In genomic region chr4:69761841-69762240, GRCm38 (mm10) we compare ENCODE assay signal across 20 mouse cellular contexts.
DNase-seq lines count a peak whose midpoint lies in the region; ATAC-seq lines count a peak whose summit lies in the region.
"Had no signal": no experiment of that assay in that cellular context is flagged by ENCODE, and none has a peak within 500 bp of the region (broad histone marks: within the 10 kb centered on the region; RNA-seq: fewer than 3 reads in every experiment).

No protein-coding gene starts in this region.

- ATAC-seq in midbrain, embryonic 14.5 days (ENCODE audit: low FRiP score, low TSS enrichment), result no peak
- no peak for ATAC-seq in heart, embryonic 12.5 days (ENCODE audit: insufficient number of reproducible peaks, low FRiP score)
- ATAC-seq: forebrain, embryonic 15.5 days; hindbrain, embryonic 16.5 days had no signal

- no peaks in the 10 kb centered on the region for H3K36me3 ChIP-seq in midbrain, embryonic 14.5 days (ENCODE audit: control insufficient read depth, insufficient read depth, low read length)
- H3K36me3 ChIP-seq in heart, embryonic 12.5 days, result no peaks in the 10 kb centered on the region
- H3K36me3 ChIP-seq: embryonic facial prominence, embryonic 12.5 days; forebrain, embryonic 15.5 days; hindbrain, embryonic 12.5 days had no signal

- no peak overlapping the region for H3K4me2 ChIP-seq in midbrain, embryonic 14.5 days (ENCODE audit: low read length)
- H3K4me2 ChIP-seq in heart, embryonic 12.5 days, result no peak overlapping the region
- H3K4me2 ChIP-seq: embryonic facial prominence, embryonic 12.5 days; forebrain, embryonic 15.5 days; hindbrain, embryonic 12.5 days had no signal

- intact Hi-C loops in left cerebral cortex, postnatal 36 days (cut with DNase I), result loop anchor here (5.0 kb wide), 1 partner anchor 805 kb away; no protein-coding TSS in a partner anchor

- H3K4me1 ChIP-seq in midbrain, embryonic 14.5 days (ENCODE audit: control insufficient read depth, insufficient read depth, low read length), result no peaks in the 10 kb centered on the region
- H3K4me1 ChIP-seq in heart, embryonic 12.5 days (replicated peaks), result 0 out of 2 replicates have a peak, but pooled peaks cover 4% of the 10 kb centered on the region
- H3K4me1 ChIP-seq: embryonic facial prominence, embryonic 12.5 days; forebrain, embryonic 15.5 days; hindbrain, embryonic 12.5 days had no signal

- H3K27ac ChIP-seq in midbrain, embryonic 14.5 days (replicated peaks; ENCODE audit: low read depth, low read length), result no peak overlapping the region
- H3K27ac ChIP-seq in heart, embryonic 12.5 days (ENCODE audit: poor library complexity, severe bottlenecking), result no peak overlapping the region
- H3K27ac ChIP-seq: embryonic facial prominence, embryonic 12.5 days; forebrain, embryonic 15.5 days; hindbrain, embryonic 12.5 days had no signal

- DNase-seq in left cerebral cortex, adult 11 months (ENCODE audit: low spot score), result peak; percentile 42
- DNase-seq in left cerebral cortex, postnatal 36 days (ENCODE audit: low spot score in 2 of 2), result no peak
- DNase-seq in right cerebral cortex, postnatal 10 days (ENCODE audit: low spot score in 2 of 2), result peak; percentile 23 to 47
- no peak for DNase-seq in right cerebral cortex, postnatal 25 days
- DNase-seq in left cerebral cortex, adult 9 months (ENCODE audit: low spot score in 2 of 2), result peak; percentile 61 to 64
- DNase-seq in midbrain, embryonic 14.5 days, result no peak
- DNase-seq: adrenal gland, adult 2 months; adrenal gland, postnatal 25 days; cerebellum, adult 11 months; cerebellum, adult 8-10 months; cerebellum, postnatal 14 days; gastrocnemius, postnatal 36 days; heart, adult 11 months; heart, postnatal 10 days; heart, postnatal 4 days had no signal

- H3K9ac ChIP-seq in midbrain, embryonic 14.5 days (replicated peaks; ENCODE audit: low read length), result no peak overlapping the region
- no peak overlapping the region for H3K9ac ChIP-seq in heart, embryonic 12.5 days
- H3K9ac ChIP-seq: embryonic facial prominence, embryonic 12.5 days; forebrain, embryonic 15.5 days; hindbrain, embryonic 12.5 days had no signal

- 91% methylated on average over 3 of the region's 3 CpGs for WGBS in midbrain, embryonic 14.5 days
- 77% methylated on average over 3 of the region's 3 CpGs for WGBS in heart, embryonic 12.5 days

- H3K27me3 ChIP-seq in midbrain, embryonic 14.5 days (ENCODE audit: control insufficient read depth, insufficient read depth, low read length), result no peaks in the 10 kb centered on the region
- no peaks in the 10 kb centered on the region for H3K27me3 ChIP-seq in heart, embryonic 12.5 days (replicated peaks)
- H3K27me3 ChIP-seq: embryonic facial prominence, embryonic 12.5 days; forebrain, embryonic 15.5 days; hindbrain, embryonic 12.5 days had no signal

- no peaks in the 10 kb centered on the region for H3K9me3 ChIP-seq in midbrain, embryonic 14.5 days (ENCODE audit: control insufficient read depth, low read length)
- H3K9me3 ChIP-seq in heart, embryonic 12.5 days (replicated peaks), result no peaks in the 10 kb centered on the region
- H3K9me3 ChIP-seq: embryonic facial prominence, embryonic 12.5 days; forebrain, embryonic 15.5 days; hindbrain, embryonic 12.5 days had no signal

- H3K4me3 ChIP-seq in midbrain, embryonic 14.5 days (replicated peaks; ENCODE audit: low read depth, low read length), result no peak overlapping the region
- H3K4me3 ChIP-seq in heart, embryonic 12.5 days, result no peak overlapping the region
- H3K4me3 ChIP-seq: embryonic facial prominence, embryonic 12.5 days; forebrain, embryonic 15.5 days; hindbrain, embryonic 12.5 days had no signal

Comparison
In these comparisons a context has a peak if more than half of its experiments do, and no peak if none do; other contexts are left out.
1. DNase-seq: peak in left cerebral cortex, adult 11 months (single experiment), right cerebral cortex, postnatal 10 days (2 of 2) and left cerebral cortex, adult 9 months (2 of 2); none in left cerebral cortex, postnatal 36 days (0 of 2), right cerebral cortex, postnatal 25 days (single experiment) and midbrain, embryonic 14.5 days (single experiment).